Mouse (Mus musculus): ENCODE results near the gene Nek6.
A peak's percentile ranks its signal among the peaks of the same experiment; 100 is the strongest.

Gene Nek6

GRCm38 (mm10) chr2:38628801-38629200, 117.4 kb downstream of the Nek6 start:
- no peak for DNase-seq

- DNase-seq, result no peak
Observed at GRCm38 (mm10) chr2:38629451-38629850, 118.0 kb downstream of the Nek6 start.

DNA sequence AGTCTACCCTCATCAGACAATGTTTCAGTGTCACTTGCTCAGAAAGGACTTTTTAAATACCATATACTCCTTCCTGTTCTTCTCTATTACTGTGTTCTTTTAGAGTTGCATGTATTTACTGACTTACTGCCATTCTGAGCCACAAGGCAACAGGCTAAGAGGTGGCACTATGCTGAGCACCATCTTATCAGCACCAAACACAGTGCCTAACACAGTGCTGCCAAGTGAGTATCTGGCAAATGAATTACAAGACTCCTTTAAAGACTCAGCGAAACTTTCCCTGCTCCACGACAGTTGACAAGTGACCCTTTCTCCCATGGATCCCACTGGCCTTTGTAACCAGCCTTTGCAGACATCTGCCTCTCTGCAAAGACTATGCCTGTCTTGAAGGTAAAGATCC, 119.1 kb downstream of the Nek6 start:
- DNase-seq, result no peak

DNA sequence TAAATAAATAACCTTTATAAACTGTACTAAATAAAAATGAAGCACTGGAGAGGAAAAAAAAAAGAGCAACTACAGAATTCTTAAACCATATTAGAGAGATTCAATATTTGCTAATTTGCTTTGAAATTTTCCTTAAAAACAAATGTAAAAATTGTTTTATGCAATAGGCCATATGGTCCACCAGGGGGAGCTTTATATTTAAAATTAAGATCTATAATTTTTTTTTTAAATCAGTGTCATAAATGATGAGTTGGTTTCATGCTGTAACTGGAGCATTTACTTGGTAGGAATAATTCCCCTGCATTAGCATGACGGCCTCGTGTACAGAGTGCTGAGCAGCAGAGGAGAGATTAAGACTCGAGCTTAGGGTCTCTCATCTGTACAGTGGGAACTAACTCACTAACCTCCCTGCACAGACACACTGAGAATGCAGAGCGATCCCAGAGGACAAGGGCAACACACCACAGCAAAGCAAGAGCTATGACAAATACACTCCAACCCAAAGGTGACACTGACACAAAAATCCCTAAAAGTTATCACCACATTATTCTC, 126.3 kb downstream of the Nek6 start:
- DNase-seq, result no peak

DNA sequence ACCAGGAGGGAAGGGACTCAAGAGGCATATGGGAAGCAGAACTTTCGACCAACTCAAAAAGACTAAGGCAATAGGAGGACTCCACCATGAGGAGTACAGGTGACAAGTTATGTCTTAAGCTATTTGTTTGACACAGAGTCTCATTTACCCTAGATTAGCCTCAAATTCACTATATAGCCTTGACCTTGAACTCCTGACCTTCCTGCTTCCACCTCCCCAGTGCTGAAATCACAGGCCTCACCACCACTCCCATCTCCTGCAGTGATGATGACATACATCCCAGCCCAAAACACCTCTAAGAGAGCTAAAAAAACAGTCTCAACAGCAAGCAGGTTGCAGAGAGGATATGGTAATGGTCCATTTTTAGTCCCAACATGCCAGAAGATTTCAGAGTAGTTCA, 130.3 kb downstream of the Nek6 start:
- DNase-seq, result no peak

DNA sequence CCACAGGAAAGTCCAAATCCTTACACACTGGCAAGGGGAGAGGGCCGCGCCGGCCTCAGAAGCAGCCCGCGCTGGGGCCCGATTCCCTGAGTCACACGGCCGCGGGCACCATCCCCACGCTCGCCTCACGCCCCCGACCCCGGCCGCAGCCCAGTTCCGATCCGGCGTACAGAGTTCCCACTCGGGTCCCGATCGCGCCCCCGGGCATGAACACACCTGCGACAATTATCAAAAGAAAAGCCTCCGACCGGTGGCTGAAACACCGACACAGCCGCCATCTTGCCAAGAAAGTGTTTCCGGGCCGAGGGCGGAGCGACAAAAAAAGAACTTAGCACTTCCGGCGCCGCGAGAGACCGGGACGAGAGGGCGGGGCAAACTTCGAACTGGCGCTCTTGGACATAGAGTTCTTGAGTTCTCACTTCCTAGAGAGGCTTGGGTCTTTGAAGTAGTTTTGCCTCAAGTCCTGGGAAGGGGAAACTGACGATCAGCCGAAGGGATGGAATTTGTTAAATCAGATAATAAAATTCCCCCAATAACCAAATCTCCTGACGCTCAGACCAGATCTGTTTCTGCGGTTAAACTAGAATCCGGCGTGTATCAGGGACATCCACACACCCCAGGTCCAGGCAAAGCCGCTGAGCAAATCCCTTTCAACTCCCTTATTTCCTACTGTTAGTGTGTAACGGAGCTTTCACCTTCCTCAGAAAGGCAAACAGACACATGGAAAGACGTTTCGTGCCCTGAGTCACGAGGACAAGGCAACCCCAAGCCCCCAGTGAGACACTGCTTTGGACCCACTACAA, 132.4 kb downstream of the Nek6 start, which contains the start of gene Psmb7:
TSS of gene Psmb7 (minus strand) at position 463 of the 803 bp plus-strand sequence.
- peak; percentile 90 to 92 for DNase-seq

All from lung, adult 18-20 months (tissue).